Mouse (Mus musculus) left cerebral cortex, adult 2 months (tissue): Measurements from ENCODE around the gene Ift140. TPM values are rescaled to one million over a fixed set of nuclear protein-coding genes. Genes with fewer than 3 reads are reported as not detected.

Source experiments
- DNase-seq, 2 experiments: peaks; one replicate each; pipeline ENCODE4 v3.0.0; 2021 to 2022; ENCODE audit warnings: low spot score in 2 of 2, mixed read lengths in 1 of 2; ENCODE audit errors: extremely low spot score in 1 of 2
- H3K27ac ChIP-seq: fragments of 200-600 bp; 2 replicates; pipeline ENCODE4 v1.8.1; 2022
- H3K4me3 ChIP-seq: fragments of 200-600 bp; 2 replicates; pipeline ENCODE4 v1.8.1; 2022
- CTCF ChIP-seq: fragments of 200-600 bp; IDR thresholded peaks from 2 replicates; pipeline ENCODE4 v1.8.1; 2022; ENCODE audit warnings: antibody characterized with exemption, mild to moderate bottlenecking, moderate library complexity
- intact Hi-C: fragments of 180-260 bp; cut with DNase I; formaldehyde crosslinking; loops from one replicate; pipeline ENCODE4 v1.15.1; 2025
- long read RNA-seq, 2 experiments: library from polyadenylated mRNA; stranded (forward); transcript quantifications; one replicate each; pipeline ENCODE4 v2.0.0; 2021; ENCODE audit warnings: borderline mapping rate in 2 of 2
- total RNA-seq, 2 experiments: library from RNA; stranded (reverse); gene quantifications; 2 replicates each; pipeline ENCODE4 v1.2.3; 2021

Gene Ift140
- total RNA-seq, result 10 to 100 TPM; 17.9 to 21.0 TPM
- long read RNA-seq, experiment 1, full-length matches to known transcripts, result 11 of 24 reads
- long read RNA-seq, experiment 1, partial matches to known transcripts, result 6 of 24 reads
- long read RNA-seq, experiment 1, other reads (novel, unspliced or antisense), result 7 of 24 reads
- long read RNA-seq, experiment 2, full-length matches to known transcripts, result 8 of 18 reads
- long read RNA-seq, experiment 2, partial matches to known transcripts, result 2 of 18 reads
- long read RNA-seq, experiment 2, other reads (novel, unspliced or antisense), result 8 of 18 reads

DNA sequence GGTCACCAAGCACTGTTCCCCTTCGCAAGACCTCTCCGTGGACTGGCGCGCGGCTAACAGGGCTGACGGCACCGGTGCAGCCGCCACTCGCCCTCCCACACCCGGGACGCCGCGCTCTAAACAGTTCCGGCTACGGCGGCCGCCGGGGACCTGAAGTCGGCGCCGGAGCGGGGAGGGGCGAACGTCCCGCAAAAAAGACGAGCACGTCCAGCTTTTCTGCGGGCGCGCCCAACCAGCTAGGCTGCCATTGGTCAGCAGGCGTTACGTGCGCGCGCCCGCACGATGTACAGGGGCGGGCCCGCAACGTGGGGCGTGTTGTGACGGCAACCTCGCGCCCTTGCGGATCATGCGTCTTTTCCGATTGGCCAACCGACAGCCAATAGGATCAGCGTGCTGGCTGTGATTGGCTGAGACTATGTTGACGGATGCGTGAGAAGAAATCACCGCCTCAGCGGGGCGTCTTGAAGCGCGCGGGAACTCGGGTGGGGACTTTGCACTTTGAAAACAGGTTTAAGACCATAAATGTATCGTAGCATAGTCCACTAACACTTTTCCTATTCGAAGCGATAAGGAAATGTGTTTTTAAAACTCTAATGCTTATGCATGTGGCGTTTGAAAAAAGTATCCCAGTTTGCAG is at the start of gene Ift140, which contains the start of gene Cramp1l:
Ift140 (plus strand) TSS at position 431 of the 637 bp plus-strand sequence.
Cramp1l (minus strand) TSS at position 134 of the 637 bp plus-strand sequence.
- TF ChIP-seq CTCF, result no peak
- Histone ChIP-seq H3K27ac (peak within 1 kb of the TSS; percentile 89), H3K4me3 (peak within 1 kb of the TSS; percentile 94)
- DNase-seq, result peak; percentile 98 to 99
- intact Hi-C loops, result loop anchor here (2.0 to 5.0 kb wide), 2 partner anchors 67 to 73 kb away; partner anchors contain the start of gene Tmem204

DNA sequence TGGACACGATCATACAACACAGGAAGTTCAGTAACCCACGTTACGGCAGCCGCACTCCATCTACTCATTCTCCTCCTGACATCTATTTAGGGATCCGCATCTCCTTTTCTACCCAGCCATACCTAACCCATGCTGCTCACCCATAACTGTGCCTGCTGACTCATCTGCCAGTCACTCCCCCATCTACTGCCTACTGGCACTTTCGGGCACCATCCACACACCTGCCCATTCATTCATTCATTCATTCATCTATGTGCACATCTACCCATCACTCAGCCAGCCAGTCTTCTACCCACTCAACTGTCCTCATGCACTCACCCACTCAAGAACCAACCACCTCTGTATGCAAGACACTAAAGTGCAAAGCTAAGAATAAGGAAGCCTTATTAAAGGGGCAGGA is 28.7 kb upstream of the Ift140 start:
- Histone ChIP-seq H3K4me3 (no peak overlapping the region), H3K27ac (no peak overlapping the region)
- peak; percentile 29 to 35 for DNase-seq
- intact Hi-C loops, result no loop called here
- TF ChIP-seq CTCF, result no peak

DNA sequence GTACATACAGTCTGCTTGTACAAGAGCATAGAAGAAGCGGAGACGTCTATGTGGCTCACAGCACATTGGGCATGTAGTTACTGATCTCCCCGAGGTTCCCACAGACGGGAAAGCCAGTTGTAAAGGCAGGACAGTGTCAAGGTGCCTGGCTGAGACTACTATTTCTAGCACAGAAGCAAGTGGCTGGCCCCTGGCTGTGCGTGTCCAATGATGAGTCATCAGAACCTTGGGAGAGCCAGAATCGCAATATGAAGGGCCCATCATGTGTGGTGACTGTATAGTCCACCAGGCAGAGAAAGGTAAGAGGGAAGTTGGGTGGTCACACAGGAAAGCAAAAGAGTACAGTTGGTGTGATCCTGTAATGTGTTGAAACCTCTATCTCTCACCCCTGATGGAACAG is 21.2 kb upstream of the Ift140 start:
- DNase-seq, result no peak
- TF ChIP-seq CTCF, result no peak
- intact Hi-C loops, result no loop called here
- no peak overlapping the region for H3K27ac ChIP-seq
- H3K4me3 ChIP-seq, result no peak overlapping the region

DNA sequence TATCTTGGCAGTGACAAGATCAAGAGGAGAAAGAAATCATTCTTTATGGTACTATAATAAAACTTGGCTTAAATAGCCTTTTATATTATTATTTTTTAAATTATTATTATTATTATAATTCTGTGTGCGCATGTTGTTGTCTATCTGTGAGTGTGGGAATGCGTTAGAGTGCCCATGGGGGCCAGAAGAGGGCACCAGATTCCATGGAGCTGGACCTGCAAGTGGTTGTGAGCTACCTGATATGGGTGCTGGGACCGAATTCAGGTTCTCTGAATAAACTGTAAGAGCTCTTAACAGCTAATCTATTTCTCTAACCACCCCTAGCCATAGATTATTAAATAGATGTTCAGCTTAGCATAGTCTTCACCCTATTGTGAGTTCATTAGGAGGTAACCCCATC is 10.8 kb upstream of the Ift140 start:
- Histone ChIP-seq H3K27ac (no peak overlapping the region), H3K4me3 (no peak overlapping the region)
- no peak for DNase-seq
- peak; percentile 6 for TF ChIP-seq CTCF
- intact Hi-C loops, result no loop called here

DNA sequence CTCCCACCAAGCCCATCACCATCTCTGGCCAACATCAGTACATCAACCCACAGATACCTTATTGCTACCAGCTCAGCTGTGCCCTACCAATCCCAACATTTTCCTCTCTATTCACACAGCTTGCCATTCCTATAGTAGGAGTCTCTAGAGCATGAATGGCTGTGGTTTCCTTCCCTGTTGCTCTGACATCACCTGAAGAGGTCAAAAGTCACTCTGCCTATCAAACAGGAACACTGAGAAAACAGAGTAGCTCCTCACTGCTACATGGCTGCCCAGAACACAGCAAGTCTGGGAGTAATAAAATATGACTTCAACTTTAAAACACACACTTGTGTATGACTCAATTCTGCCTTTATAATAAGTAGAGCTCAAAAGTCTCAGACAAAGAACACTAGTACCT is 8.4 kb upstream of the Ift140 start:
- intact Hi-C loops, result no loop called here
- TF ChIP-seq CTCF, result no peak
- Histone ChIP-seq H3K4me3 (no peak overlapping the region), H3K27ac (no peak overlapping the region)
- no peak for DNase-seq

DNA sequence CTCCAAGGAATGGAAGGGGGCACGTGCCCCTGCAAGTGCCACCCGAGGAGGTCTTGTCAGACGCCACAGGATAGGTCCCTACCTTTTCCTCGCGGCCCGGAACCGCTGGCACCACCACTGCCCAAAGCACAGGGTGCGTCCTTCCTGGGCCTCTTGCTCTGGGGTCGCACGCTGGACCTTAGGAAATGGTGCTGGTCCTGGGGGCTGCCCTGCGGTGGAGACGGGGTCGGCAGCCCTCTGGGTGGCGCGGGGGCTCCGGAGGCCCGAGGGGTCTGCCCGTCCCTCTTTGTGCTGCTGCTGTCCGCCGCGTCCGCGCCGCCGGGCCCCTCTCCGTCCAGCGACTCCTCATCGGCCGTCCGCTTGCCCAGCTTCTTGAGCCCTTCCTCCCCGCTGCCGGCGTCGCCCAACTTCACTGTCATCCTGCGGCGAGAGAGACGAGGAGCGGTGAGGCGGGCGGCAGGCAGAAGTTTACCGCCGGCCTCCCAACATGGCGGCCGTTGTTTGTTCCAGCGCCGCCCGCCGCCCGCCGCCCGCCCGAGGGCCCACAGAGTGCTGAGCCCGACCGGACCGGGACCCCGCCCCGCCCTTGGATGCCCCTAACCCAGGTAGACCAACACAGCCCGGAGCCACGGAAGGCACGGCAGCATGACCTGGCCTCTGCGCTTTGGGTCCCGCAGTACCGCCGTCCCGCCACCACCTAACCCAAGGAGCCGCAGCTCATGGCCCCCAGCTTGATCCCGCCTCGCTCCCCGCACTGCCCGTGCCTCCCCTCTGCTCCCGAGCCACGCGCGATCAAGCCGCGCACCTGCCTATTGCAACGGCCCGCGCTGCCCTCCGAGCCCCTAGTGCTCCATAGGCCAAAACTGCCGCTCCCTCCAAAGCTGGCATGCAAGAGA is 2.0 kb upstream of the Ift140 start:
- DNase-seq, result peak in 1 of 2 experiments; percentile 13
- TF ChIP-seq CTCF, result no peak
- H3K4me3 ChIP-seq, result peak overlapping the region; percentile 94
- H3K27ac ChIP-seq, result peak overlapping the region; percentile 53
- intact Hi-C loops, result no loop called here

DNA sequence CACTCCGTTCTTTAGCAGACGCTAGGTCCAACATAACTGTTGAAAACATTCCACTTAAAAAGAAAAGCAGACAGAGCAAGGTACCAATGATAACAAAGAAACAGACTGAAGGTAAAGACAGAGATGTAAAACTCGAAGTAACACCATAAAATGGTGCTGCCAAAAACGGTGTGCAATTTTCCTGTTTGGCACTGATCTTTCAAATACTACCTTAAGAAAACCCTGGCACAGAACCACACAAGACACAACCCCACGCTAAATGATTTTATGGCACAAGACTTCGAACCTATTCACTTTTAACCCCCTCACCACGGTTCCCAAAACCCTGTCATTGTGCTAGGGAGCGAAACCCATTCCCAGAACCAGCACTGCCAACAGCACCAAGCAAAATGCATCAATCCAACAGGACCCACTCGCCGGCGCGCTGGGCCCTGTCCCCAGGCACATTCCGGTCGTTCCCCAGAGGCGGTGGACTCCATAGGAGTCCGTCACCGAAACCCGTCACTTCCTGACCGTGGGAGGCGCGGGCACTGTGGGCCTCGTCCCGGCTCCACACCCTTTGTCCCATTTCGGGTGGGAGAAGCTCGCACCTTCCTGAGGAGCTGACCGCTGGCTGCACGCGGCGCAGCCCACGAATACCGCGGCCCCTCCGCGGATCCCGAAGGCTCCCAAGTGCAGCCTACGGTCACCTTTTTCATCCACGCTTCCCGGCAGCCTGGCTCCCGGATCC is 879 bp upstream of the Ift140 start:
- Histone ChIP-seq H3K4me3 (peak overlapping the region; percentile 94), H3K27ac (peak overlapping the region; percentile 89)
- DNase-seq, result peak; percentile 52 to 62
- intact Hi-C loops, result loop anchor here (5.0 kb wide), 1 partner anchor 67 kb away; the partner anchor contains the start of gene Tmem204
- no peak for TF ChIP-seq CTCF

DNA sequence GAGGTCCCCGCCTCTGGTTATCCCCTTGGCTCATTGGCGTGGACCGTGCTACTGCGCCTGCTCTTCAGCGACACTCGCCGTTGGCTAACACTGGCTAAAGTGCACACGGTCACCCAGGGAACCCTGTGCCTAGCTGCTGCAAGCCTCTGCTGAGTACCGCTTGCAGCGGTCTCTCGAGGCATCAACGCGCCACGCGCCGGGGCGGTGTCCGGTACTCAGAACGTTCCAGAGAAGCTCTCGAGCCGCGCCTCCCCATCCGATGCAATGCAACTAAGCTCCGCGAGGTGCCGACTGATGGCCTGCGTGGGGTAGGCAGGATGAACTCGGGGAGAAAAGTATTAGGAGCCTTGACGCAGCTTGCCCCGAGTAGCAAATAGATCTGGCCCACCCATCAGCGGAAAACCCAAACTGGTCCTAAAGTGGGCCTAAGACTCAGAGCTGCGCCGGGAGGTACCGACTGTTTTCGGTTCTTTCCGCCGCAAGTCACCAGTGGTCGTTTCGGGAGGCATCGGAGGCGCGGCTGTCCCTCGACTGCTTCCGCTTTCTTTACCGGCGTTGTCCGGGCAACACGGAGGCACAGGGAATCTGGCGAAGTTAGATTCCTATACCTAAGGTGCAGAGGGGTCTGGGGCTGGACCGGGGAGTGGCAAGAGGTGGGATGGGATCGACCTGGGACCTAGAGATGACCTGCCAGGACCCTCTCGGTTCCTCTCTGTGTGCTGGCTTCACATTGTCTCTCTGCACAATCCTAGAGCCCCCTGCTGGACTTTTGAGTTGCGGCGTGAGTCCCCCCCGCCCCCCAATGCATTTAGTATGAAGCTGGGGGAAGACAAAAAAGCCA is 627 bp downstream of the Ift140 start:
- Histone ChIP-seq H3K4me3 (peak overlapping the region; percentile 88), H3K27ac (peak overlapping the region; percentile 80)
- DNase-seq, result peak; percentile 71 to 74
- intact Hi-C loops, result loop anchor here (2.0 to 5.0 kb wide), 2 partner anchors 66 to 74 kb away; partner anchors contain the start of gene Tmem204
- peak; percentile 37 for TF ChIP-seq CTCF

DNA sequence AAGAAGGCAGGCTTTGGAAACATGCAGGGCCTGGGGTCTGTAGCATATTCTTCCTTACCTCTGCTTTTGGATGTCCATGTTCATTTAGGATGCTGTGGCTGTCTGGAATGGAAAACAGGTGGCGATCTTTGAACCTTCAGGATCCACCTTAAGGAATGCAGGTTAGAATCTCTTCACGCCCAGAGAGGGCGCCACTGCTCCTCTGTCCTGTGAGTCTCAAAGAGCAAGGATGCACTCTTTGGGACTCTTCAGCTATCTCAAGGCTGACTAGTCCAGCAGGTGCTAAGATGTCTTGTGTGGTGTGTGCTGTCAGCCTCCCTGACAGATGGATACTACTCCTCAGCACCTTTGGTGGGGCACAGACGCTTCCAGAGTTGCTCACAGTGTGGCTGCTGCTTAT is 20.3 kb downstream of the Ift140 start:
- TF ChIP-seq CTCF, result peak; percentile 49
- H3K4me3 ChIP-seq, result no peak overlapping the region
- intact Hi-C loops, result loop anchor here (5.0 kb wide), 1 partner anchor 46 kb away; the partner anchor contains the start of gene Tmem204
- no peak for DNase-seq
- H3K27ac ChIP-seq, result no peak overlapping the region

DNA sequence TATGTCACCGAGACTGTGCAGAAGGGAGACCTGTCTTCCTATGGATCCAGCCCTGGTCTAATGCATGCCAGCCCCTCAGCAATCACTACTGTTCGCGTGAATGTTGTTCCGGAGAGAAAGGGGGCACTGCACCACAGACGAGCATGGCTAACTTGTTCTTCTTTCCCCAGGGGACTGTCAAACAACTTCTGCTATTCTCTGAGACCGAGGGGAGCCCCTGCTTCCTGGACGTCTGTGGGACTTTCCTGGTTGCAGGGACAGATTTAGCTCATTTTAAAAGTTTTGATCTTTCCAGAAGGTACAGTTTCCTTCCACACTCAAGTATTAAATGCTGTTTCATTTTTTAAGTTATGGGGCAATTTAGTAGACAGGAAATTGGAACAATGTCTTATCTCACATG is 29.0 kb downstream of the Ift140 start:
- no peak overlapping the region for H3K27ac ChIP-seq
- no peak for DNase-seq
- no peak for TF ChIP-seq CTCF
- intact Hi-C loops, result no loop called here
- H3K4me3 ChIP-seq, result no peak overlapping the region
